Mouse (Mus musculus) ovary, postnatal 14 days (tissue): ENCODE results near the gene Gm5134.

ENCODE experiments used
- DNase-seq: peaks from one replicate; pipeline ENCODE4 v3.0.0; 2022; ENCODE audit warnings: low spot score

Gm5134 gene

DNA sequence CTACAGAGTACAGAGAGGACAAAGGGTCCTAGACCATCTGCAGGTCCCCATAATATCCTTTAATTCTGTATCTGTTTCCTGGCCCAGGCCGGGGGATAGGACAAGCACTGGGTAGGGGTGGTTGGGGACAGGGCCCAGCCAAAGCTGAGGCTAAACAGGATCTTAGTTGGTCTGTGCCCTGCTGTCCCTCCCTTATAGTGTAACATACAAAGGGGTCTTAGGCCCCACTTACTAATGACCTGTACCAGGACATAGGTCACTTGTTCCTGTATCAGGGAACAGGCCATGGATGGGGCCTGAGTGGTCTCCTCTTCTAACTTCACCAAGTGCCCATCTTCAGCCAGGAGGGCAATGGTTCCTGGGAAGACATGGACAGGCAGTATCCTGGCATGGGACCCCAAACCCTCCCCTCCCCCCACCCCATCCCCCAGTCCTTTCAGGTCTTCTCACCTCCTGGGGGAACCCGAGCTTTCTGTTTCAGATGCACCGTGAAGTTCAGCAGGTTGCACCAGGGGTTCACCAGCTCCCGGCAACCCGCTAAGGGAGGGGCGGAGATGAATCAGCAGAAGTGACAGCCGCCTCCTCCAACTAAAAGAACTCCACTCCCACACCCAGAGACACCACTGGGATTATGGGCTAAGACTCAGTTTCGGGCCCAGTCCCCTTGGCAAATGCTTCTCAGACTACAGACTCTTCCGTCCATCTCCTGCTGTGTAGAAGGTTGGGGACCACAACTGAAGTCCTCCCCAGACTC, 14.7 kb upstream of the Gm5134 start:
- DNase-seq, result no peak

DNA sequence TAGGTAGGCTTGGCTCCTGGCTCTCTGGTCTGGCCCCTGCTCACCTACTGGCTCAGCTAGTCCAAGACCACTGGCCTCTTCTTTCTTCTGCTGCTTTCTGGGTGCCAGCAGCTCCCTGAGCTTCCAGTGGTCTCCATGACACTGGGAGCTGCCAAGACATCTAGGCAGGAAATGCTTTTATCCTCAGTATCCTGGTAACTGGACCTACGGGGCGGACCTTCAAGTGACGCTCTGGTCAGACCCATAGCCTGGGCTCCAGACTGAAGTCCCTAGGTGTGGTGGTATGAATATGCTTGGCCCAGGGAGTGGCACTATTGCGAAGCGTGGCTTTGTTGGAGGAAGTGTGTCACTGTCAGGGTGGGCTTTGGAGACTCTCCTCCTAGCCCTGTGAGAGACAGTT, 13.8 kb upstream of the Gm5134 start, which contains the start of gene Gm867:
Gene Gm867 (minus strand): TSS at position 153 of the 400 bp plus-strand sequence.
- no peak for DNase-seq

DNA sequence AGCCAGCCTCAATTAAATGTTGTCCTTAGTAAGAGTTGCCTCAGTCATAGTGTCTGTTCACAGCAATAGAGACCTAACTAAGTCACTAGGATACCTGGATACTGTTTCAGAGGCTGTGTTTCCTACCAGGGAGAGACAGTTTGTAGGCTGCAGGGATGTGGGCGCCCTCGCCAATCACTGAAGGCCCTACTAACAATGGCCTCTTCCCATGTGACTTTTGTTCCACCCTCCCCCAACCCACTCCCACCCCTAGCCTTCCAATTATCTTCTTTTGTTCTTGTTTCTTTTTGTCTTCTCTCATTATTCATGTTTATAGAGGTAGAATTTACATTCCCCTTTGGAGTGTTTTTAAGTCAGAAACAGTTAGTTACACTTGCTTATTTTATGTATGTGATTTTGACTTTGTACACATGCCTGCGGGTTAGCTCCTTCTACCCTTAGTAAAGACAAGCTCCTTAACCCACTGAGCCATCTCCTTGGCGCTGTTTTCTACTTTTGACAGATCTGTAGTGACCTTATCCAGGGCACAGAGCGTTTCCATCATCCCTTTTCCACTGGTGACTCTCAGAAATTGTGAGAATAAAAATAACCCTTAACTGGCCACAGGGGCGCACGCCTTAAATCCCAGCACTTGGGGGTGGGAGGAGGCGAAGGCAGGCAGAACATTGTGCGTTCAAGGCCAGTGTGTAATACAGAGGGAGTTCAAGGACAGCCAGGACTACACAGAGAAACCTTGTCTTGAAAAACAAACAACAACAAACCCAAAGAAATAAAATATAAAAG, 13.1 kb upstream of the Gm5134 start:
- no peak for DNase-seq

DNA sequence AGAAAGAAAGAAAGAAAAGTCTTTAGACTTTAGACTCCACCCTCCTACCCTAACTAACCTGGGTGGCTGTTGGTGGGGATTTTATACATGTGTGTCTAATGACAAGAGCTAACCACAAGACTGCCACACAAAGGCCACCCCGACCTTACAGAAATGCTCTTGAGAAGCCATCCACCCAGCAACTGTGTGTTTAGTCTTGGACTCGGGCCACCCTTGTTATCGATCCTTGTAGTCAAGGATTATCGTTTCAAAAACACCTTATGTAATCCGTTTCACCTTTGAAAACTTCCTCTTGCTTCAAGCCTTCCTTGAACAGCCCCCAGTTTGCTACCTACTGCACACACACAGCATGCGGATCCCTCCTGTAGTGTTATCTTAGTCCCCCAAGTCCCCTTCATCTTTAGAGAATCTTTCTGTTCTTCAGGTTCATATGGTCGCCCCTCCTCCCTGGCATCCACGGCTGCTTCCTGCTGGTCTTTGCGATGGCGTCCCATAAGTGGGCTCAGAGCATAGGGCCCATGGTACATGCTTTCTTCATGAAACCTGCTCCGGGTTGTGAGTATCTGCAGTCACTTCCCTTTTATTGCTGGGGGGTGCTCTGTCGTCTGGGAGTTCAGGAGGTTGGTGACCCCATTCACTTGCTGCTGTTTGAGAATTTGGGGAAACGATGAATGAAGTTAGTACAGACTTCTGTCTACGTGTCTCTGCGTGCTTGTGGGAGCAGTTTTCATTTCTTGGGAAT, 11.4 kb upstream of the Gm5134 start, which contains the start of gene Vpreb3:
Gene Vpreb3 (plus strand): TSS at position 322 of the 742 bp plus-strand sequence.
- no peak for DNase-seq

DNA sequence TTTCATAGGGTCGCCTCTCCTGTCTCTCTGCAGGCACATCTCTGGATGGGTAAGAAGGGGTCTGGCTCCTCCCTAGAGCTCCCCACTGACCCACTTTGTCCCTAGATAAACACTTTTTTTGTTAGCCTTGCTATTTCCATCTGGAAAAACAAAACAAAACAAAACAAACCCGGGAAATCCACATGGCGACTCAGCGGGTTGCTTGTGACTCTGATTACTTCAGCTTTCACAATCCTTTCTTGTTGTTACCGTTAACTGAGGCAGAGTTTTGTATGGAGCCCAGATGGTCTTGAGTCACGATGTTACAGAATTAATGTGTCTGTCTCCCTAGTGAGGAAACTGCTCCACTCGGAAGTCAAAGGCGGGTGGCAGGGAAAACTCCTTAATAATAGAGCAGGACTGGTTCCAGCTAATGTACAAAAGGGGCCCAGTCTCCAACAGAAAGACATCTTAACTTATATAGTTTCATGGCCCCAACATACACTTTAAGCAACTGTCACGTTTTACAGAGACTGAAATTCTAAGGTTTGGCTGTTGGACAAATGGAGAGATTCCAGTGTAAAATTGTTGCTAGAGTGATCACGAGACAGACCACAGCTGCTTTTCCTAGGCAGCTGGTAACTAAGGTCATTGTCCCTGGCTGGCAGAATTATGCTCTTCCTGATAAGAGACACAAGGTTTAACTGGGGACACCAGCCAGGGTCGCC, 10.1 kb upstream of the Gm5134 start:
- DNase-seq, result no peak

DNA sequence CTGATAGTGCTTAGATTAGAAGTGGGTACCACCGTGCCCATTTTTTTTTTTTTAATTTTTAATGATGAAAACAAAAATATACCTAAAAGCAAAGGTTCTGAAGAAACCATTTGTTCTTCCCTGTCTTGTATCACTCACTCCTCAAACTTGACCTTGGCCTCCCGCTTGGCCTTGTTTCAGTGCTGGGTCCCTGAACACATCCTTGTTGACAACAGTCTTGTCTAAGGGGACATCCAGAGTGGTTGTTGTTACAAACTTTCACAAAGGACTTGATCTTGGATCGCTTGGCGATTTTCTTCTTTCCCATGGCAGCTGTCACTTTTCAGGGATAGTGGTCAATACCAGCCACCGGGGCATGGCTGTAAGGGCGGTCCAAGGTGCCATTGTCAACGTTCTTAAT, 9.1 kb upstream of the Gm5134 start:
- DNase-seq, result no peak

DNA sequence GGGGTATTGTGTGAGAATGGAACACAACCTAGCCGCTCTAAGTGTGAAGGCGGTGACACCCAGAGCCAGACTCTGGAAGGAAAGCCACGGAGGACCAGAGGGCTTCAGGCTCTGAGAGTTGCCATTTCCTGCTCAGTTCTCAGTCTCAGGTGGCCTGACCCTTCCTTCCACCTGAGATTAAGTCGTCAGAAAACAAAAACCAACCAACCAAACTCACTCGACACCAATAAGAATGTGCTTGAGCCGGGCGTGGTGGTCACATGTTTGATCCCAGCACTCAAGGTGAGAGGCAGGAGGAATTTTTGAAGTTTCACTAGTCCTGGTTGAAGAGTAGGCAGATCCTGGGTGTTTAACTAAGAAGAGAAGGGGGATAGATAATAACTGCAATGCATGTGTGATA, 8.4 kb upstream of the Gm5134 start:
- no peak for DNase-seq

DNA sequence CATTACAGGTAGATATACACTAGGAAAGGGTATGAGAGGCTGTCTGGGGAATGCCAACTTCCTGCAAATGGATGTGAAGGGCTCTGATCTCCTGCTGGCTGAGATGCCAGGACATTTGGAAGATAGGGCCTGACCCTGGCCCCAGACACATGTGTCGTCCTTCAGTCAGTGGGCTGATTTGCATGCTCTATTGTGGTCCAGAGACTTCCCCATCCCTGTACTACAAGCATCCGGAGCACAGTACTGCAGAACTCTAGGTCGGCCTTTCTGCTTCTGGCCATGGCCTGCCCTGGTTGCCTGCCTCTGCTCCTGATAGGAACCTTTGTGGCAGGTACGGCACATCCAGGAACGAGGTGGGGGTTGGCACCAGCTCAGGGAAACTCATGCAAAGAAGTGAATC, 6.2 kb upstream of the Gm5134 start:
- no peak for DNase-seq

DNA sequence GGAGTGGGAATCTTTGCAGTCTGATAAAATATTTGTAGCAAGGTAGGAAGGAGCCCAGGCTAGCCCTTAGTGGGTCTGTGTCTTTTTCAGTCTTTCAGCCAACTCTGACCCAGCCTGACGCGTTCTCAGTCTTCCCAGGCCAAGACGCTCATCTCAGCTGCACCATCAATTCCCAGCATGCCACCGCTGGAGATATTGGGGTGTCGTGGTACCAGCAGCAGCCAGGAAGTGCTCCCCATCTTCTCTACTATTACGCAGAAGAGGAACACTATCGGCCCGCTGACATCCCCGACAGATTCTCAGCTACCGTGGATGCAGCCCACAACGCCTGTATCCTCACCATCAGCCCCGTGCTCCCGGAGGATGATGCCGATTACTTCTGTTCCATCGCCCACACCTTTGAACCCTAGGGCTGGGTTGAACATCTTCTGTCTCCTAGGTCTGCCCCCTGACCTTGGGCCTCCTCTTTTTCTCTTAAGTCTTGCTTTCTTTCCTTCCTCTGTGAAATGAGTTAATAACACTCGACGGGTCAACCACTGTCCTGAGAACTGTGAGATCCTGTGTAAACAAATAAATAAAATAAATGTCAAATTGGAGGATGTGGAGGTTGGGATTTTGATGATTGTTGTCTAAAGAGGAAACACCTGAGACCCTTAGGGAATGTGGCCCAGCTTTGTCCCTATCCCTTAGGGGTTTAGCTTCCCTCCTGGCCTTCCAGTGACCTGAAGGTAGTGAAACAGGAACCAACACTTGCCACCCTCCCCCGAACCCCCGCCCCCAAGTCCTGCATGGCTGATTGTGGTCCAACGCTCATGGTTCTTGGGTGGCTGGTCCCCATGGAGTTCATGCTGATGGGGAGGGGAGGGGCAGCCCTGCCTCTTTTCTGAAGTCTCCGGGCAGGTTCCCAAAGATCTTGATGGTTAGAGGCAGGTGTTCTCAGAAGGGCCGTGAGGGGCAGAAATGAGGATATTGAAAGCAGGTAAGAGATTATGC, 5.0 kb upstream of the Gm5134 start:
- no peak for DNase-seq

DNA sequence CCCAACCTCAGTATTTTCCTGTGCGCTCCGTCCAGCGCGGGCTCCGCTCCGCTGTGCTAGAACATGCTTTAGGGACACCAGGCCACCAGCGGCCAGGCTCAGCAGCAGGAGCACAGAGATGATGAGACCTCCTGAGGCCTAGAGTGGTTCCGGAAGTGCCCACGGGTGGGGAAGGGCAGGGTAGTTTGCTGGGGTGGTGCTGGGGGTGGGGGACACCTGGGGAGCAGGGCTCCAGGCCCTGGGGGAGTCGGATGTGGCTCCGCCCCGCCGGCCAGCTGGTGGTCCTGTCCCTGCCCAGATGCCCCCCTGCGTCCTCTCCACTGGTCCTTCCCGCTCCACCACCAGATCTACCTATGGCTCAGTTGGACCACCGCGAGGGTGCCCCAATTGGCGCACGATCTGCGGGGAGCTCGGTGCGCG, 3.5 kb upstream of the Gm5134 start:
- DNase-seq, result no peak

DNA sequence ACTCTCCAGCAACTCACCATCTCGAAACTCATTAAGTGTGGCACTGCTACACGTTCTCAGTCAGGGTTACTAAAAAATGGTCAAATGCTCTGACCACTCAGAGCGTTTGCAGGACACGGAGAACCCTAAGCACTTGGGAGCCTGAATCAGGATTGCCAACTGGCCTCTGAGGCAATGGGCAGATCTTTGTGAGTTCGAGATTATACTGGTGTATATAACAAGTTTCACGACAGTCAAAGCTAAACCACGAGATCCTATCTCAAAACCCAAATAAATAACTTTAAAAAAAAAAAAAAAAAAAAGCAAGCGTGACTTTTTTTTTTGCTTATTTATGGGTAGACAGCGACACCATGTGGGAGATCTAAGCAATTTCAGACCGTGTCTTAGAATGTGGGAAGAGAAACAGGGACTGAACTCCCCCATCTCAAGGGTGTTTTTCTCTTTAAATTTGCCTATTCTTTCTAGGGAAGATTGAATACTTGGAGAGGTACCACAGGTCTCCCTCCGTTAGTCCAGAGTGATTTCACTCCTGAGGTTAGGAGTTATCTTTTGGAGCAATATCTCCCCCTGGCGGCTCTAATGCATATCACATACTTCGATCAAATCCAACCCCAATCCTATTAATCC, 2.8 kb upstream of the Gm5134 start:
- no peak for DNase-seq

DNA sequence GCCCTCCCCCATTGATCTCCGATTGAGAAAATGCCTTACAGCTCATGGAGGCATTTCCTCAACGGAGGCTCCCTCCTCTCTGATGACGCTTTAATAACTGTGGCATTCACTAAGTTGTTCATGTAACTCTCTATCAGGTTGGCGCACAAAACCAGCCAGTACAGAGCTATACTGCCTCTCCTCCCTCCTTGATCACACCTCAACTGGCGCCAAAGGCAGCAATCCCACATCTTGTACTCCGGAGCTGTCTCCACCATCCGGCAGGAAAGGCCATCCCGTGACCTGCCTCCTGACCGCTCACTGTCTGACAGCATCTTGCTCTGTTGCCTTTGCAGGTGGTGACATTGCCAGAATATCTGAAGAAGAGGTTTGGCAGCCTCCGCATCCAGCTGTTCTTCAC, 19.5 kb downstream of the Gm5134 start:
- no peak for DNase-seq

DNA sequence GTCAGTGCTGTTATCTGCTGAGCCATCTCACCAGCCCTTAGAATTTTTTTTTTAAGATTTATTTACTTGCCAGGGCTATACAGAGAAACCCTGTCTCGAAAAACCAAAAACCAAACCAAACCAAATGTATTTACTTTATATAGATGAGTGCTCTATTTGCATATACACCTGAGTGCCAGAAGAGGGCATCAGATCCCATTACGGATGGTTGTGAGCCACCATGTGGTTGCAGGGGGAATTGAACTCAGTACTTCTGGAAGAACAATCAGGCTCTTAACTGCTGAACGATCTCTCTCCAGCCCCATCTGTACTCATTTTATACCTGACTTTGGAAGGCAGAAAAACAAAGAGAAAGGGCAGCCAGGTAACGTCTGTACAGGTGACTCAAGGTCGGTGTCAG, 20.9 kb downstream of the Gm5134 start:
- no peak for DNase-seq

DNA sequence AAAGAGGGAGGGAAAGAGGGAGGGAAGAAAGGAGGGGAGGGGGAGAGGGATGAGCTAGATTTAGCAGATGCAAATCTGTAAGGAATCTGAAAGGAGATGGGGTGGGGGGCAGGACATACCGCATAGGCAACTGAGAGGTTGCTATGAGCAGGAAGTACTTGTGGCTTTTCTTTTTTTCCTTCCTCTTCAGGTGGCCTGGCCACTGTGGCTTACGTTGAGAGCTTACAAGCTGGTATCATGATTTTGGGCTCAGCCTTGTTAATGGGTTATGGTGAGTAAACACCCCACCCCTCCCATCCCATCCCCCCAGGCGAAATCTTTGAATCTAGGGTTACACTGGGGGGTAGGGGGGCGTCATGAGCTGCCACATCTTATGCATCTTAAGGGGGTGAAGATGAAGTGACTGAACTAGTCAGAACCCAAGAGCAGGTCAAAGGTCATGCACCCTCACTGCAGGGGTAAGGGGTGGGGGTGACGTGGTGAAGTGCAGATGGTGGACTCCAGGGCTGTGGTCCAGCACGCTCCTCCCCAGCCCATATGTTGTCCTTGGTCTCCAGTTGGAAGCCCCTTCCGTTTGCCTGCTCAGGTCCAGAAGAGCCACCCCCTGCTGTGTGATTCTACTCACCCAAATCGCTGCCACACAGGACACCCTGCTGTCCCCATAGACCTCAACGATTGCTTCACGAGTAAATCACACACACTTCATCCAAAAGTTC, 24.0 kb downstream of the Gm5134 start:
- DNase-seq, result no peak

DNA sequence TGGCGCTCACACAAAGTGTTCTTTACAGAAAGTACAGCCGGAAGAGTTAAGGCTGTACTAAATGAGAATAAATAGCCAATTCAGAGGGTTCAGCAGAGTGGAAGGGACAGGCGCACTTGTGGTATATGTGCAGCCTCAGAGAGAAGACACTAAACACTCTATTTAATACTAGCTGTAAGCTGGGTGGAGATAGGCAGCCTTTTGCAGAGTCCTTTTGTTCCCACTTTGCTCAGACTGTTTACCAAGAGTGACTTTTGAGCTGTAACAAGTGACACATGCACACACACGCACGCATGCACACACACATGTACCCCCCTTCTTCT, 24.5 kb downstream of the Gm5134 start:
- no peak for DNase-seq

DNA sequence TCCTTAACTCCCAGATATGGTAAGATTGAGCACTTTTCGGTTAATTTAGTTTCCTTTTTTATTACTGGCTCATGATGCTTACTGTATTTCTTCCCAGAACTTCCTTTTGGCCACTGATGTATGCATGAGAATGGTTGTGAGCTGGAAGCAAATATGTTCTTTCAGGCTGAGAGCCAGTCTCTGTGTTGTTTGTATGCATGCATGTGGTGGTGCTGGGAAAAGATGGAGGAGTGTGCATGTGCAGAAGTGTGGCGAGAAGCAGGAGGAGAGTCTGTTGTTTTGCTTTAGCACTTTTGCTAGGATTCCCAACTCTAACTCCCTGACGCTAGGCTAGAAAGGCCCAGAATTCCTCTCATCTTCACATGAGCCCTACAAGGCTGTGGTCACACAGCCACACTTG, 25.1 kb downstream of the Gm5134 start:
- no peak for DNase-seq

DNA sequence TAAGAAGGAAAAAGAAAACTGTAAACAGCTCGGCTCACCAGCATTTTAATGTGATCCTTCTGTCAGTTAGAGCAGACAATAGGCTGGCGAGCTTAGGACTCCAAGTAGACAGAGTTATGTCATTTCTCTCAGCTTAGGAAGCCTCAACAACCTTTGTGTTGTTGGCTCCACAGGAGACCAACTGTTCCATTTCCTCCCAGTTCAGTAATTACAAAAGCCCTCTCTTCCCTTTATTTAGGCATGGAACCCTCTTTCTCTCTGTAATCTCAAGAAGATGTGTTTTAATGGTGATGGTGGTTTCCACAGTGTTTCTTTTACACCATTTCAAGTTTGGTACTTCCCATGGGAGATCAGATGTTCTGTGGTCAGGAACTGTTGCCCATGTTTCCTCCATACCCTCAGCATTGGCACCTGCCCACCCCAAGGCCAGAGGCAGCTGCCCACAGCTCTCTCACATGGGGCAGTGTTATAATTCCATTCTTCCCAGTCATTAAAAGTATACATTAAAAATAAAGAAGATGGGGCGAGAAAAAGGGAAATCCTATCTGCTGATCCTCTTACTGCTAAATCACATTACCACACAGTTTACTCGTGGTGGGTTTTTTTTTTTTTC, 36.2 kb downstream of the Gm5134 start:
- DNase-seq, result no peak

DNA sequence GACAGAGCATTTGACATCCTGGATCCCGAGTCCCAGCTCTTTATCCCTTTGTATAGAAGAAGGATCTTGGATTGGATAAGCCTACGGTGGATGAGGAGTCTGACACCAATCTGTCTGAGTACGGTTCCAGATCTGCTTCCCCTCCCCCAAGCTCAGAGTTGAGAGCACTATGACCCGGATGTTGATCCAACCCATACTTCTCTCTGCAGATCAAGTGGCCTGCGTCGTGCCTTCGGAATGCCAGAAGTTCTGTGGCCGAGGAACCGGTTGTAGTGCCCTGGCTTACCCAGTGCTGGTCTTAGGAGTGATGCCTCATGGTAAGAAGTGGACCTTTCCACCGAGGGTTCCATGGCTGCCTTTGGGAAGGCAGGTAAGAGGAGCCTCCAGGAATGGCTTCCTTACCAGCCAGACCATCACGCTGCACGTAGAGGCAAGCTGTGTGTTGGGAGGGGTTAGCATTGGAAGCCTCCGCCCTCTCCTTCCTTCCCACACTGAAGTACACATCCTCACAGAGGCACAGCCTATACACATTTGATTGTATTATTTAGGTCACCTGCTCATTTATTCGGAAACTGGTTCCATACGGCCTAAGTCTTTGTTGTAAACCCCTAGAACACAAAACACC, 39.4 kb downstream of the Gm5134 start:
- no peak for DNase-seq
